Mouse (Mus musculus) testis, adult 2 months (tissue): ENCODE measurements around the gene Ebp. TPM values are rescaled to one million over a fixed set of nuclear protein-coding genes. Genes with fewer than 3 reads are reported as not detected.

Experiments
- H3K27ac ChIP-seq: fragments of 200-500 bp; 2 replicates; pipeline ENCODE4 v1.5.1; 2012; ENCODE audit warnings: low read depth, low read length; ENCODE audit not compliant: control insufficient read depth, insufficient read depth
- H3K27me3 ChIP-seq: fragments of 200-500 bp; 2 replicates; pipeline ENCODE4 v1.6.1; 2012; ENCODE audit warnings: mild to moderate bottlenecking, low read length, moderate library complexity; ENCODE audit not compliant: control insufficient read depth, insufficient read depth
- H3K36me3 ChIP-seq: fragments of 200-500 bp; 2 replicates; pipeline ENCODE4 v1.6.1; 2012; ENCODE audit warnings: mild to moderate bottlenecking, low read length; ENCODE audit not compliant: control insufficient read depth, insufficient read depth
- H3K4me1 ChIP-seq: fragments of 200-500 bp; 2 replicates; pipeline ENCODE4 v1.6.1; 2012; ENCODE audit warnings: low read length; ENCODE audit not compliant: control insufficient read depth, insufficient read depth
- H3K4me3 ChIP-seq: fragments of 200-500 bp; 2 replicates; pipeline ENCODE4 v1.5.1; 2012; ENCODE audit warnings: low read depth, mild to moderate bottlenecking, low read length, moderate library complexity, mixed read lengths; ENCODE audit not compliant: control insufficient read depth
- CTCF ChIP-seq: fragments of 200-500 bp; IDR thresholded peaks from 2 replicates; pipeline ENCODE4 v1.5.1; 2012; ENCODE audit warnings: low read depth, mild to moderate bottlenecking, inconsistent platforms, low read length, moderate library complexity; ENCODE audit not compliant: control insufficient read depth, insufficient read depth, insufficient replicate concordance
- POLR2A ChIP-seq: fragments of 200-500 bp; IDR thresholded peaks from 2 replicates; pipeline ENCODE4 v1.6.1; 2012; ENCODE audit warnings: low read depth, mild to moderate bottlenecking, inconsistent platforms, low read length, moderate library complexity; ENCODE audit not compliant: control insufficient read depth
- polyA plus RNA-seq: library from polyadenylated mRNA; depleted of rRNA; stranded (reverse); fragments of >200 nt; gene quantifications from 2 replicates; pipeline ENCODE4 v1.2.3, GENCODE M21; 2012

Ebp gene
- polyA plus RNA-seq, 1 experiment = 15.2 TPM

GRCm38 (mm10) chrX:8219651-8220050, 26.3 kb upstream of the Ebp start:
- no peaks in the 10 kb centered on the region for H3K27me3 ChIP-seq
- TF ChIP-seq CTCF (no peak), POLR2A (no peak)
- peak overlapping the region; percentile 58; the same call in 1 of the 2 replicates for H3K27ac ChIP-seq
- H3K36me3 ChIP-seq = no peaks in the 10 kb centered on the region
- H3K4me1 ChIP-seq = no peaks in the 10 kb centered on the region
- no peak overlapping the region; the same call in 1 of the 2 replicates for H3K4me3 ChIP-seq

- no peak overlapping the region for H3K27ac ChIP-seq
- no peaks in the 10 kb centered on the region for H3K27me3 ChIP-seq
- H3K4me1 ChIP-seq = no peaks in the 10 kb centered on the region
- TF ChIP-seq CTCF = no peak
- no peak for TF ChIP-seq POLR2A
- H3K36me3 ChIP-seq = no peaks in the 10 kb centered on the region
- no peak overlapping the region for H3K4me3 ChIP-seq
Observed at GRCm38 (mm10) chrX:8218114-8218513, 24.8 kb upstream of the Ebp start.

- no peaks in the 10 kb centered on the region for H3K27me3 ChIP-seq
- H3K4me3 ChIP-seq = no peak overlapping the region
- H3K4me1 ChIP-seq = no peaks in the 10 kb centered on the region
- TF ChIP-seq POLR2A (no peak), CTCF (no peak)
- H3K36me3 ChIP-seq = no peaks in the 10 kb centered on the region
- H3K27ac ChIP-seq = peak overlapping the region; percentile 17; the same call in 1 of the 2 replicates
Observed at GRCm38 (mm10) chrX:8217383-8217782, 24.1 kb upstream of the Ebp start.

GRCm38 (mm10) chrX:8211490-8212207, 18.3 kb upstream of the Ebp start:
- Histone ChIP-seq H3K27me3 (no peaks in the 10 kb centered on the region), H3K27ac (no peak overlapping the region), H3K36me3 (no peaks in the 10 kb centered on the region), H3K4me3 (no peak overlapping the region), H3K4me1 (no peaks in the 10 kb centered on the region)
- TF ChIP-seq CTCF (no peak), POLR2A (no peak)

- no peaks in the 10 kb centered on the region for H3K27me3 ChIP-seq
- H3K4me3 ChIP-seq = no peak overlapping the region
- H3K36me3 ChIP-seq = no peaks in the 10 kb centered on the region
- peaks cover 6% of the 10 kb centered on the region; the same call in 1 of the 2 replicates for H3K4me1 ChIP-seq
- TF ChIP-seq POLR2A (no peak), CTCF (no peak)
- no peak overlapping the region for H3K27ac ChIP-seq
Observed at GRCm38 (mm10) chrX:8209720-8210119, 16.4 kb upstream of the Ebp start.

GRCm38 (mm10) chrX:8207224-8207623, 13.9 kb upstream of the Ebp start:
- Histone ChIP-seq H3K27me3 (no peaks in the 10 kb centered on the region), H3K27ac (no peak overlapping the region), H3K36me3 (no peaks in the 10 kb centered on the region), H3K4me1 (peaks cover 6% of the 10 kb centered on the region; the same call in 1 of the 2 replicates), H3K4me3 (no peak overlapping the region)
- TF ChIP-seq POLR2A = no peak
- TF ChIP-seq CTCF = no peak

- TF ChIP-seq POLR2A (no peak), CTCF (no peak)
- H3K4me3 ChIP-seq = peak overlapping the region; percentile 30
- no peaks in the 10 kb centered on the region for H3K27me3 ChIP-seq
- no peak overlapping the region for H3K27ac ChIP-seq
- peaks cover 6% of the 10 kb centered on the region; the same call in 1 of the 2 replicates for H3K4me1 ChIP-seq
- no peaks in the 10 kb centered on the region for H3K36me3 ChIP-seq
Observed at GRCm38 (mm10) chrX:8206694-8207197, 13.4 kb upstream of the Ebp start.
